Mouse (Mus musculus) myocyte (in vitro differentiated cells): ENCODE results near the gene Sec11a.

Experiments
- CEBPB ChIP-seq: IDR thresholded peaks from 2 replicates; pipeline ENCODE4 v1.6.1; 2011; ENCODE audit warnings: mild to moderate bottlenecking, moderate library complexity; ENCODE audit not compliant: poor library complexity, insufficient read depth, severe bottlenecking
- E2F4 ChIP-seq: IDR thresholded peaks from one replicate; pipeline ENCODE4 v1.6.1; 2011; ENCODE audit warnings: mild to moderate bottlenecking, control low read depth, moderate library complexity; ENCODE audit not compliant: insufficient read depth
- MAX ChIP-seq: IDR thresholded peaks from one replicate; pipeline ENCODE4 v1.6.1; 2011; ENCODE audit warnings: low read depth, mild to moderate bottlenecking, control low read depth
- MYOD1 ChIP-seq, 3 experiments: IDR thresholded peaks; one replicate each; pipeline ENCODE4 v1.6.1; 2011; ENCODE audit warnings: control low read depth in 2 of 3, low read depth in 2 of 3, mild to moderate bottlenecking in 2 of 3, moderate library complexity in 1 of 3; ENCODE audit not compliant: insufficient read length in 2 of 3, control insufficient read depth in 1 of 3
- POLR2A ChIP-seq: IDR thresholded peaks from one replicate; pipeline ENCODE4 v1.6.1; 2011; ENCODE audit warnings: low read depth, mild to moderate bottlenecking, control low read depth, moderate library complexity; ENCODE audit not compliant: insufficient read length
- REST ChIP-seq: IDR thresholded peaks from one replicate; pipeline ENCODE4 v1.6.1; 2011; ENCODE audit warnings: mild to moderate bottlenecking, control low read depth, moderate library complexity; ENCODE audit not compliant: insufficient read depth, insufficient read length
- TCF12 ChIP-seq: IDR thresholded peaks from one replicate; pipeline ENCODE4 v1.6.1; 2011; ENCODE audit warnings: mild to moderate bottlenecking, control low read depth; ENCODE audit not compliant: poor library complexity, insufficient read depth, severe bottlenecking
- USF1 ChIP-seq: IDR thresholded peaks from one replicate; pipeline ENCODE4 v1.6.1; 2011; ENCODE audit warnings: low read depth, mild to moderate bottlenecking, control low read depth, moderate library complexity

DNA sequence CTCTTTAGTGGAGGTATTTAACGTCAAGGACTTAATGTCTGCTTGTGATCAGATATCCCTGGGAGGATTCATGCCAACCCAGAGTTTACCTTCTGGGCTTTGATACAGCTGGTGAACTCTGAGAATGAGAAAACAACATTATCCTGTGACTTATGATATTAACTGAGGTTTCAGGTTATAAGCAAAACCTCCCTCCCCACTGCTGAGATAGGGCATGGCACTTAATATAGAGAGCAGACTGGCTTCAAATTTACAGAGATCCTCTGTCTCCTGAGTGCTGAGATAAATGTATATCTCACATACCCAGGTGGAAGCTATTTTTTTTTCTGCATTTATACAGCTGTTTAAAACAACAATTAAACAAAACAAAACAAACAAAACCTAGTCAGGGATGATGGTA is 14.8 kb downstream of the Sec11a start:
- TF ChIP-seq MYOD1 (IDR thresholded peaks at IDR 0.05; ENCODE audit: control insufficient read depth in 1 of 3, insufficient read length in 2 of 3, low read depth in 2 of 3): no peak
- TF ChIP-seq POLR2A: no peak
- no peak for TF ChIP-seq REST
- TF ChIP-seq TCF12: no peak
- TF ChIP-seq USF1: no peak
- no peak for TF ChIP-seq E2F4
- no peak for TF ChIP-seq CEBPB
- TF ChIP-seq MAX: no peak
